Mouse (Mus musculus) ES-Bruce4 (cell line): Measurements from ENCODE around the gene Gli2. TPM values are rescaled to one million over a fixed set of nuclear protein-coding genes. Genes with fewer than 3 reads are reported as not detected.

Source experiments
- H3K27ac ChIP-seq: 2 replicates; pipeline ENCODE4 v1.5.1; 2012; ENCODE audit warnings: low read length, inconsistent platforms; ENCODE audit not compliant: insufficient read depth
- H3K27me3 ChIP-seq: 2 replicates; pipeline ENCODE4 v1.6.1; 2012; ENCODE audit warnings: mild to moderate bottlenecking, low read length, inconsistent platforms; ENCODE audit not compliant: control insufficient read depth, poor library complexity, insufficient read depth, severe bottlenecking
- H3K36me3 ChIP-seq: 2 replicates; pipeline ENCODE4 v1.6.1; 2012; ENCODE audit warnings: inconsistent platforms, mild to moderate bottlenecking, low read length, moderate library complexity; ENCODE audit not compliant: control insufficient read depth, poor library complexity, insufficient read depth, severe bottlenecking
- H3K4me1 ChIP-seq: one replicate; pipeline ENCODE4 v1.8.1; 2011; ENCODE audit warnings: low read length; ENCODE audit not compliant: control insufficient read depth, insufficient read depth
- H3K4me3 ChIP-seq: 2 replicates; pipeline ENCODE4 v1.5.1; 2011; ENCODE audit warnings: low read depth, mild to moderate bottlenecking, low read length
- H3K9ac ChIP-seq: 2 replicates; pipeline ENCODE4 v1.6.1; 2012; ENCODE audit warnings: low read depth, mild to moderate bottlenecking, inconsistent platforms; ENCODE audit not compliant: poor library complexity, severe bottlenecking
- H3K9me3 ChIP-seq: replicated peaks from 2 replicates; pipeline ENCODE4 v1.6.1; 2012; ENCODE audit warnings: mild to moderate bottlenecking, low read length, inconsistent platforms; ENCODE audit not compliant: control insufficient read depth, poor library complexity, insufficient read depth, severe bottlenecking
- CTCF ChIP-seq: IDR thresholded peaks from one replicate; pipeline ENCODE4 v1.8.1; 2011; ENCODE audit warnings: low read depth, low read length
- EP300 ChIP-seq: IDR thresholded peaks from 2 replicates; pipeline ENCODE4 v1.6.1; 2011; ENCODE audit warnings: low read depth, low read length; ENCODE audit not compliant: insufficient read depth
- POLR2A ChIP-seq: IDR thresholded peaks from one replicate; pipeline ENCODE4 v1.8.1; 2011; ENCODE audit warnings: low read length; ENCODE audit not compliant: insufficient read depth
- polyA plus RNA-seq: library from polyadenylated mRNA; stranded (reverse); fragments of >200 nt; gene quantifications from 2 replicates; pipeline ENCODE4 v1.2.4, GENCODE M21; 2011; ENCODE audit warnings: low read depth; ENCODE audit not compliant: missing spikeins, insufficient read depth, insufficient read length

Gene Gli2
- polyA plus RNA-seq, 1 experiment: 10.9 TPM

GRCm38 (mm10) chr1:118954434-118955301 is 98.8 kb downstream of the Gli2 start:
- Histone ChIP-seq H3K4me3 (no peak overlapping the region), H3K27me3 (no peaks in the 10 kb centered on the region), H3K4me1 (no peaks in the 10 kb centered on the region), H3K36me3 (no peaks in the 10 kb centered on the region), H3K27ac (no peak overlapping the region), H3K9me3 (no peaks in the 10 kb centered on the region), H3K9ac (no peak overlapping the region)
- TF ChIP-seq POLR2A: no peak
- TF ChIP-seq EP300: no peak
- no peak for TF ChIP-seq CTCF

GRCm38 (mm10) chr1:118953031-118953430 is 100.4 kb downstream of the Gli2 start:
- Histone ChIP-seq H3K9me3 (no peaks in the 10 kb centered on the region), H3K9ac (no peak overlapping the region), H3K4me1 (no peaks in the 10 kb centered on the region), H3K27ac (no peak overlapping the region), H3K4me3 (no peak overlapping the region), H3K36me3 (no peaks in the 10 kb centered on the region), H3K27me3 (no peaks in the 10 kb centered on the region)
- no peak for TF ChIP-seq EP300
- no peak for TF ChIP-seq CTCF
- no peak for TF ChIP-seq POLR2A

DNA sequence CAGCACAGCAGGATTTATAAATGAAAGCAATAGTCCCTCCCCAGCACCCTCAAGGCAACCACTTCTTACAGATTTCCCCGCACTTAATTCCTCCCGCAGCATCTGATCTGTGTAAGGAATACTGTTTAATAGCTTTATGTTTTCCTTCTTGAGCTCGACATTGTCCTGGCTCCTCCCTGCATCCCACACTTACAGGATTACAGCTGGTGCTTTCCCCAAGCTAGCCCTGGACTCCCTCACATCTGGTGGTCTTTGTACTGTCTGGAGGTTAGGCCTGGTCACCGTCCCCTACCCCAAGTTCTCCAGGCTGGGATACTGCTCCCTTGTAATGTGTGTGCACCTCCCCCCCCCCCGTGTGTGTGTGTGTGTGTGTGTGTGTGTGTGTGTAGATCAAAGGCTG is 101.1 kb downstream of the Gli2 start:
- no peaks in the 10 kb centered on the region for H3K36me3 ChIP-seq
- TF ChIP-seq CTCF (no peak), POLR2A (no peak), EP300 (no peak)
- no peaks in the 10 kb centered on the region for H3K27me3 ChIP-seq
- H3K4me3 ChIP-seq: no peak overlapping the region
- H3K4me1 ChIP-seq: no peaks in the 10 kb centered on the region
- no peak overlapping the region for H3K27ac ChIP-seq
- H3K9me3 ChIP-seq: no peaks in the 10 kb centered on the region
- no peak overlapping the region for H3K9ac ChIP-seq

GRCm38 (mm10) chr1:118948407-118948806 is 105.0 kb downstream of the Gli2 start:
- no peaks in the 10 kb centered on the region for H3K4me1 ChIP-seq
- H3K4me3 ChIP-seq: no peak overlapping the region
- no peaks in the 10 kb centered on the region for H3K9me3 ChIP-seq
- H3K9ac ChIP-seq: no peak overlapping the region
- no peak overlapping the region for H3K27ac ChIP-seq
- H3K27me3 ChIP-seq: no peaks in the 10 kb centered on the region
- no peaks in the 10 kb centered on the region for H3K36me3 ChIP-seq
- TF ChIP-seq CTCF (no peak), EP300 (no peak)

- Histone ChIP-seq H3K4me3 (no peak overlapping the region), H3K9ac (no peak overlapping the region), H3K27ac (no peak overlapping the region), H3K9me3 (no peaks in the 10 kb centered on the region), H3K27me3 (no peaks in the 10 kb centered on the region), H3K36me3 (no peaks in the 10 kb centered on the region), H3K4me1 (no peaks in the 10 kb centered on the region)
- no peak for TF ChIP-seq POLR2A
- TF ChIP-seq CTCF: no peak
- TF ChIP-seq EP300: no peak
Observed at GRCm38 (mm10) chr1:118947221-118947620, 106.2 kb downstream of the Gli2 start.

- no peaks in the 10 kb centered on the region for H3K4me1 ChIP-seq
- no peaks in the 10 kb centered on the region for H3K36me3 ChIP-seq
- no peak for TF ChIP-seq EP300
- TF ChIP-seq POLR2A: no peak
- no peak for TF ChIP-seq CTCF
- H3K27me3 ChIP-seq: no peaks in the 10 kb centered on the region
- no peaks in the 10 kb centered on the region for H3K9me3 ChIP-seq
- H3K9ac ChIP-seq: no peak overlapping the region
- H3K27ac ChIP-seq: no peak overlapping the region
- H3K4me3 ChIP-seq: no peak overlapping the region
Observed at GRCm38 (mm10) chr1:118941336-118941735, 112.1 kb downstream of the Gli2 start.
